Mouse (Mus musculus) liver, embryonic 14.5 days (tissue): ENCODE measurements around the gene Sprr2k.

Experiments
- CTCF ChIP-seq: IDR thresholded peaks from 2 replicates; pipeline ENCODE4 v1.5.1; 2016; ENCODE audit warnings: antibody characterized with exemption, low read depth, control low read depth
- EP300 ChIP-seq: IDR thresholded peaks from 2 replicates; pipeline ENCODE4 v1.6.1; 2016; ENCODE audit warnings: antibody characterized with exemption, low read depth

- TF ChIP-seq CTCF: no peak
- TF ChIP-seq EP300: no peak
These were observed 47.0 kb upstream of the Sprr2k start, which contains the start of gene Sprr2h for GRCm38 (mm10) chr3:92385385-92385784.
